Mouse (Mus musculus) lung, embryonic 15.5 days (tissue): ENCODE measurements around the gene Usp11. TPM values are rescaled to one million over a fixed set of nuclear protein-coding genes. Genes with fewer than 3 reads are reported as not detected.
"Not testable (repeated sequence)": the region's sequence is repeated elsewhere in the genome, so short reads cannot be mapped to it uniquely, and the experiment has no call there.

Experiments
- ATAC-seq: fragments of 200-750 bp; cut with Nextera tagmentation; 2 replicates; pipeline ENCODE4 v1.8.0; 2017; ENCODE audit warnings: moderate number of reproducible peaks, borderline replicate concordance; ENCODE audit not compliant: low FRiP score, low TSS enrichment; ENCODE audit errors: extremely low read depth
- H3K27ac ChIP-seq: fragments of 300-500 bp; sonication (generic); 2 replicates; pipeline ENCODE4 v1.5.1; 2015; ENCODE audit warnings: moderate library complexity, mild to moderate bottlenecking, inconsistent platforms
- H3K27me3 ChIP-seq: fragments of 300-500 bp; sonication (generic); 2 replicates; pipeline ENCODE4 v1.6.1; 2015; ENCODE audit warnings: inconsistent platforms
- H3K36me3 ChIP-seq: fragments of 300-500 bp; sonication (generic); 2 replicates; pipeline ENCODE4 v1.6.1; 2015; ENCODE audit warnings: inconsistent platforms
- H3K4me1 ChIP-seq: fragments of 300-500 bp; sonication (generic); 2 replicates; pipeline ENCODE4 v1.6.1; 2015; ENCODE audit warnings: inconsistent platforms
- H3K4me2 ChIP-seq: fragments of 300-500 bp; sonication (generic); 2 replicates; pipeline ENCODE4 v1.6.1; 2015; ENCODE audit warnings: inconsistent platforms, mild to moderate bottlenecking, moderate library complexity
- H3K4me3 ChIP-seq: fragments of 300-500 bp; sonication (generic); 2 replicates; pipeline ENCODE4 v1.5.1; 2015; ENCODE audit warnings: mild to moderate bottlenecking, inconsistent platforms
- H3K9ac ChIP-seq: fragments of 300-500 bp; sonication (generic); 2 replicates; pipeline ENCODE4 v1.6.1; 2015; ENCODE audit warnings: inconsistent platforms
- H3K9me3 ChIP-seq: fragments of 300-500 bp; sonication (generic); 2 replicates; pipeline ENCODE4 v1.6.1; 2016; ENCODE audit warnings: inconsistent platforms
- WGBS: fragments of 180-500 bp; shearing (Covaris S2); methylation state at CpG from one replicate; pipeline ENCODE4 v1.1.7; 2015; 5-methylcytosine and 5-hydroxymethylcytosine counted together
- polyA plus RNA-seq: library from polyadenylated mRNA; unstranded; fragments of >200 nt; fragmentation: Nextera tagmentation; extraction: Ambion mirVana; gene quantifications from 2 replicates; pipeline ENCODE4 v1.2.1, GENCODE M21; 2015

Usp11 gene
- polyA plus RNA-seq, 1 experiment from 2014 or later = 38.7 TPM

GRCm38 (mm10) chrX:20692616-20693015 lies 11.1 kb upstream of the Usp11 start:
- Histone ChIP-seq H3K36me3 (peaks cover 31% of the 10 kb centered on the region), H3K9me3 (no peaks in the 10 kb centered on the region), H3K27ac (no peak overlapping the region), H3K4me1 (peaks cover 8% of the 10 kb centered on the region; the same call in 1 of the 2 replicates), H3K4me2 (no peak overlapping the region), H3K4me3 (no peak overlapping the region), H3K27me3 (no peaks in the 10 kb centered on the region), H3K9ac (no peak overlapping the region)
- ATAC-seq = no peak
- 70% methylated on average over 1 of the region's 1 CpGs for WGBS

DNA sequence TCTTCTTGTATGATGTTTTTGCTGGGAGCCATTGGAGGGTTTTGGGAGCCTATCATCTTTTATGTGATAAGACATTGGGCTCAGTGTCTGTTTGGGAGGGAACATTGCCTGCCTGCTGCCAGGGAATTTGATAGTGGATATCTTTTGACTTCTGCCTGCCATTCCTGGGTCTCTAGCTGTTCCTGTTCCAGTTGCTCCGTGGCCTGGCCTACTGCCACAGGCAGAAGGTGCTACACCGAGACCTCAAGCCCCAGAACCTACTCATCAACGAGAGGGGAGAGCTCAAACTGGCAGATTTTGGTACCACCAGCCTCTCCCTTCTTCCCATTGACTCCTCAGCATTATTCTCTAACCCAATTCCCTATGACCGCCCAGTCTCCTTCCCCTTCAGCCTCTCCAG lies 7.9 kb upstream of the Usp11 start:
- H3K27me3 ChIP-seq = no peaks in the 10 kb centered on the region
- no peaks in the 10 kb centered on the region for H3K9me3 ChIP-seq
- no peak overlapping the region for H3K4me2 ChIP-seq
- no peak for ATAC-seq
- H3K36me3 ChIP-seq = peaks cover 42% of the 10 kb centered on the region
- no peak overlapping the region for H3K4me3 ChIP-seq
- no peak overlapping the region for H3K27ac ChIP-seq
- H3K4me1 ChIP-seq = no peaks in the 10 kb centered on the region
- WGBS = 70% methylated on average over 4 of the region's 4 CpGs
- no peak overlapping the region for H3K9ac ChIP-seq

- peak overlapping the region; percentile 97 for H3K27ac ChIP-seq
- H3K4me2 ChIP-seq = peak overlapping the region; percentile 53
- H3K4me1 ChIP-seq = no peaks in the 10 kb centered on the region
- H3K4me3 ChIP-seq = peak overlapping the region; percentile 57
- peak; percentile 99 for ATAC-seq
- peaks cover under 1% of the 10 kb centered on the region; the same call in 1 of the 2 replicates for H3K36me3 ChIP-seq
- no peaks in the 10 kb centered on the region for H3K27me3 ChIP-seq
- H3K9me3 ChIP-seq = no peaks in the 10 kb centered on the region
- H3K9ac ChIP-seq = peak overlapping the region; percentile 55
- WGBS = 9% methylated on average over 29 of the region's 32 CpGs
Measured at GRCm38 (mm10) chrX:20704295-20705082, 783 bp downstream of the Usp11 start.

DNA sequence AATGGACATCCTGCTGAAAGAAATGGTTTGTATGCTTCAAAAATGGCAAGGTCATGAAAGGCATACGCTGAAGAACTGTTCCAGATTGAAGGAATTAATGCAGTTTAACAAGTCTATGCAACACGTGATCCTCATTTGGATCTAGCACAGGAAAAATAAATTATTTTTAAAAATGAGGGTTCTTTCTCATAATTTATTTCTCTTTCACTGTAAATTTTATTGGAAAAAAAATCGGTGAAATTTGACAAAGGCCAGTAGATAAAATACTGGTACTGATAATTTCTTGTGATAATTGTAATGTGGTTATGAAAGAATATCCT lies 1.3 kb downstream of the Usp11 start:
- Histone ChIP-seq H3K4me3 (peak overlapping the region; percentile 57), H3K9me3 (no peaks in the 10 kb centered on the region), H3K4me1 (no peaks in the 10 kb centered on the region), H3K36me3 (no peaks in the 10 kb centered on the region; the same call in 1 of the 2 replicates), H3K27ac (no peak overlapping the region), H3K9ac (peak overlapping the region; percentile 27; the same call in 1 of the 2 replicates), H3K27me3 (no peaks in the 10 kb centered on the region), H3K4me2 (peak overlapping the region; percentile 53)
- 18% methylated on average over 3 of the region's 3 CpGs for WGBS
- no peak for ATAC-seq

GRCm38 (mm10) chrX:20728681-20729080 lies 25.0 kb downstream of the Usp11 start:
- H3K4me1 ChIP-seq = no peaks in the 10 kb centered on the region
- no peaks in the 10 kb centered on the region for H3K36me3 ChIP-seq
- H3K9ac ChIP-seq = no peak overlapping the region
- ATAC-seq = no peak
- 75% methylated on average over 5 of the region's 5 CpGs for WGBS
- no peak overlapping the region for H3K27ac ChIP-seq
- H3K4me3 ChIP-seq = no peak overlapping the region
- no peaks in the 10 kb centered on the region for H3K27me3 ChIP-seq
- H3K9me3 ChIP-seq = no peaks in the 10 kb centered on the region
- no peak overlapping the region for H3K4me2 ChIP-seq

GRCm38 (mm10) chrX:20730048-20730447 lies 26.3 kb downstream of the Usp11 start:
- H3K27ac ChIP-seq, H3K4me1 ChIP-seq, H3K27me3 ChIP-seq, H3K9me3 ChIP-seq, H3K36me3 ChIP-seq, H3K9ac ChIP-seq, H3K4me3 ChIP-seq, ATAC-seq: not testable (repeated sequence)
- 36% methylated on average over 10 of the region's 10 CpGs for WGBS
- H3K4me2 ChIP-seq = peak overlapping the region; percentile 33; the same call in 1 of the 2 replicates

DNA sequence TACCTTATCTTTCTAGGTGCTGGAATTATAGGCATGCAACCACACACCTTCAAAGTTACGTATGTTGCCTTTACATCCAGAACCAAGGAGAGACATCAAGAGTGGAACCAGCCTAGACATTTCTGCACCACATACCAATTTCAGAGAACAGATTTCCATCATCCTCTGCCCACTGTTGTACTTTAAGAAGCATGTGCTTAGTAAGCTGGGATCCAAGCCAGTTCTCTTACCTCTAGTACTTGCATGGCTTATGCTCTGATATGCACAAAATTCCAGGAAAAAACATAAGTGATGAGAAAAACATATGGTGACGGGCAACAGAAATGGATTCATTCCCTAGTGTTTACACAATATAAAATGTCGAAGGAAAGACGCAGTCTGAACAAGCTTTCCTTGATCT lies 32.8 kb downstream of the Usp11 start:
- Histone ChIP-seq H3K9ac (no peak overlapping the region), H3K4me2 (no peak overlapping the region), H3K4me3 (no peak overlapping the region), H3K36me3 (no peaks in the 10 kb centered on the region), H3K27ac (no peak overlapping the region), H3K9me3 (no peaks in the 10 kb centered on the region), H3K27me3 (no peaks in the 10 kb centered on the region), H3K4me1 (no peaks in the 10 kb centered on the region)
- WGBS = 60% methylated on average over 4 of the region's 4 CpGs
- no peak for ATAC-seq

DNA sequence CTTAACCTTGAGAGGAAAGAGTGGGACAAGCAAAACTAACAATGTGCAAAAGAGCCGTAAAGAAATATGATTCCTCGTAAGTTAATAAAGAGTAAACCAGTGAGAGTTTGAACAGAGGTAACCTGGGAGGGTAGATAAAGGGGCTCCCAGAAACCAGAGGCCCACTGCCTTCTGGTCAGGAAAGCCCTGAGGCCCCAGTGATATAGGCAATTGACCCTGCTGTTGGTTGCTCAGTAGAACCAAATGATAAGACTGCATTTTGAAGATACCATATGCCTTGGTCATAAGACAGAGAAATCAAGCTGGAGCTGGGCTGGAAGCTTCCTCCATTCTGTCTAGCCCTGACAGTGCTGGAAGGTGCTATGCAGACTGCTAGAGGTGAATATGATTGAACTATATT lies 45.1 kb downstream of the Usp11 start:
- no peak overlapping the region for H3K9ac ChIP-seq
- H3K27ac ChIP-seq = no peak overlapping the region
- H3K9me3 ChIP-seq = no peaks in the 10 kb centered on the region
- no peaks in the 10 kb centered on the region for H3K36me3 ChIP-seq
- no peak overlapping the region for H3K4me3 ChIP-seq
- no peak overlapping the region for H3K4me2 ChIP-seq
- WGBS = 67% methylated on average over 2 of the region's 2 CpGs
- no peaks in the 10 kb centered on the region for H3K27me3 ChIP-seq
- no peak for ATAC-seq
- no peaks in the 10 kb centered on the region for H3K4me1 ChIP-seq

- H3K4me3 ChIP-seq = no peak overlapping the region
- H3K36me3 ChIP-seq = no peaks in the 10 kb centered on the region
- no peaks in the 10 kb centered on the region for H3K9me3 ChIP-seq
- H3K4me1 ChIP-seq = no peaks in the 10 kb centered on the region
- no peak overlapping the region for H3K27ac ChIP-seq
- no peak overlapping the region for H3K4me2 ChIP-seq
- no peak overlapping the region for H3K9ac ChIP-seq
- WGBS = 81% methylated on average over 4 of the region's 4 CpGs
- ATAC-seq = no peak
- no peaks in the 10 kb centered on the region for H3K27me3 ChIP-seq
Measured at GRCm38 (mm10) chrX:20761201-20761600, 57.5 kb downstream of the Usp11 start.

Other genes with a start within 250 kb of the Usp11 start
- gene Rgn, start 154.1 kb upstream of the Usp11 start, polyA plus RNA-seq = 2.0 and 3.0 TPM in 2 replicates
- 71.8 and 76.9 TPM in 2 replicates for gene Rbm10, start 86.4 kb upstream of the Usp11 start, polyA plus RNA-seq
- gene Ndufb11, start 86.3 kb upstream of the Usp11 start, polyA plus RNA-seq = 232 and 245 TPM in 2 replicates
- 203 and 207 TPM in 2 replicates for gene Uba1, start 45.6 kb upstream of the Usp11 start, polyA plus RNA-seq
- gene Cdk16, start 16.0 kb upstream of the Usp11 start, polyA plus RNA-seq = 109 and 113 TPM in 2 replicates
- gene Araf, start 93.9 kb downstream of the Usp11 start, polyA plus RNA-seq = 97.6 and 102 TPM in 2 replicates
- 26.4 and 27.0 TPM in 2 replicates for gene Timp1, start 166.3 kb downstream of the Usp11 start, polyA plus RNA-seq
- gene Syn1, start 217.1 kb downstream of the Usp11 start, polyA plus RNA-seq = 0.21 and 0.39 TPM in 2 replicates
- 7.0 and 7.4 TPM in 2 replicates for gene Cfp, start 227.6 kb downstream of the Usp11 start, polyA plus RNA-seq
- gene Elk1, start 246.7 kb downstream of the Usp11 start, polyA plus RNA-seq = 10.9 and 12.5 TPM in 2 replicates